Mouse (Mus musculus) intestine, embryonic 16.5 days (tissue): ENCODE results near the gene 1110017D15Rik. TPM values are rescaled to one million over a fixed set of nuclear protein-coding genes. Genes with fewer than 3 reads are reported as not detected.

ENCODE experiments used
- ATAC-seq: fragments of 200-750 bp; cut with Nextera tagmentation; 2 replicates; pipeline ENCODE4 v1.8.0; 2017; ENCODE audit warnings: moderate TSS enrichment, moderate library complexity
- H3K27ac ChIP-seq: fragments of 300-500 bp; sonication (generic); 2 replicates; pipeline ENCODE4 v1.5.1; 2014; ENCODE audit warnings: mild to moderate bottlenecking, low read length
- H3K27me3 ChIP-seq: fragments of 300-500 bp; sonication (generic); replicated peaks from 2 replicates; pipeline ENCODE4 v1.6.1; 2014; ENCODE audit warnings: low read length, control low read depth, mixed read lengths; ENCODE audit not compliant: control insufficient read depth, insufficient read depth
- H3K36me3 ChIP-seq: fragments of 300-500 bp; sonication (generic); 2 replicates; pipeline ENCODE4 v1.6.1; 2014; ENCODE audit warnings: low read length, control low read depth; ENCODE audit not compliant: control insufficient read depth, insufficient read depth
- H3K4me1 ChIP-seq: fragments of 300-500 bp; sonication (generic); 2 replicates; pipeline ENCODE4 v1.6.1; 2014; ENCODE audit warnings: low read length, control low read depth, mixed read lengths; ENCODE audit not compliant: control insufficient read depth, insufficient read depth
- H3K4me2 ChIP-seq: fragments of 300-500 bp; sonication (generic); 2 replicates; pipeline ENCODE4 v1.6.1; 2014; ENCODE audit warnings: low read depth, low read length, control low read depth
- H3K4me3 ChIP-seq: fragments of 300-500 bp; sonication (generic); 2 replicates; pipeline ENCODE4 v1.5.1; 2014; ENCODE audit warnings: mild to moderate bottlenecking, low read length
- H3K9ac ChIP-seq: fragments of 300-500 bp; sonication (generic); 2 replicates; pipeline ENCODE4 v1.6.1; 2014; ENCODE audit warnings: low read depth, low read length
- H3K9me3 ChIP-seq: fragments of 300-500 bp; sonication (generic); 2 replicates; pipeline ENCODE4 v1.6.1; 2016; ENCODE audit warnings: low read length, control low read depth; ENCODE audit not compliant: control insufficient read depth
- WGBS: fragments of 180-500 bp; shearing (Covaris S2); extraction: QIAGEN DNeasy Blood & Tissue Kit; methylation state at CpG from one replicate; pipeline ENCODE4 v1.1.7; 2014; 5-methylcytosine and 5-hydroxymethylcytosine counted together
- polyA plus RNA-seq: library from polyadenylated mRNA; unstranded; fragments of >200 nt; fragmentation: Nextera tagmentation; extraction: Ambion mirVana; gene quantifications from 2 replicates; pipeline ENCODE4 v1.2.1, GENCODE M21; 2015

Gene 1110017D15Rik
- 0.21 TPM in 1 of 2 replicates, not detected in the other for polyA plus RNA-seq

- no peaks in the 10 kb centered on the region for H3K36me3 ChIP-seq
- H3K9ac ChIP-seq = peak within 1 kb of the TSS; percentile 22; the same call in 1 of the 2 replicates
- no peak within 1 kb of the TSS for H3K27ac ChIP-seq
- 78% methylated on average over 2 of the region's 2 CpGs for WGBS
- no peak within 1 kb of the TSS for H3K4me3 ChIP-seq
- H3K27me3 ChIP-seq = no peaks in the 10 kb centered on the region
- no peak within 1 kb of the TSS for H3K4me2 ChIP-seq
- no peak for ATAC-seq
- no peaks in the 10 kb centered on the region for H3K9me3 ChIP-seq
- H3K4me1 ChIP-seq = peaks cover 15% of the 10 kb centered on the region; the same call in 1 of the 2 replicates
Observed at GRCm38 (mm10) chr4:41517233-41517632, at the start of gene 1110017D15Rik. Gene 1110017D15Rik (minus strand): TSS chr4:41517333.

GRCm38 (mm10) chr4:41566123-41566522, 49.0 kb upstream of the 1110017D15Rik start:
- Histone ChIP-seq H3K4me1 (peaks cover 9% of the 10 kb centered on the region; the same call in 1 of the 2 replicates), H3K4me2 (no peak overlapping the region), H3K9ac (no peak overlapping the region), H3K4me3 (no peak overlapping the region), H3K36me3 (no peaks in the 10 kb centered on the region), H3K27ac (no peak overlapping the region), H3K27me3 (no peaks in the 10 kb centered on the region; the same call in 1 of the 2 replicates), H3K9me3 (no peaks in the 10 kb centered on the region)
- no peak for ATAC-seq
- WGBS = 16% methylated on average over 3 of the region's 3 CpGs

GRCm38 (mm10) chr4:41563297-41563696, 46.2 kb upstream of the 1110017D15Rik start:
- no peaks in the 10 kb centered on the region for H3K36me3 ChIP-seq
- 80% methylated on average over 5 of the region's 5 CpGs for WGBS
- H3K4me2 ChIP-seq = no peak overlapping the region

DNA sequence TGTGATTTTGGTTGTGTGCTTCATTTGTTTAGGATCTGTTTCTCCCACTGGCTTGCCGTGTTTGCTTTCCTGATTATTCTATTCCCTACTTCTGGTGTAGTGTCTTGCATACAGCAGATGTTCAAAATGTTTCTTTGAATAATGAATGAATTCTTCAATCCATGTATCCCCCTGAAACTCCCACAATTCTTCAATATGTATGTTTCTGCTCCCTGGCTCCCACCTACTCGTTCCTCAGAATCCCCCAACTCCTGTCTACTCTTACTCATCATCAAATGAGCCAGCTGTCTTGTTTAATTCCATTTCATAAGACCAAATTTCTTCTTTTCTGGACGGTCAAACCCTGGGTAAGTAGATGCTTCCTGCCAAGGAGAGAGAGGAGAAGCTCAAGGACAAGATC, 40.0 kb upstream of the 1110017D15Rik start:
- Histone ChIP-seq H3K4me2 (no peak overlapping the region), H3K4me1 (peaks cover 9% of the 10 kb centered on the region), H3K27ac (no peak overlapping the region), H3K9me3 (no peaks in the 10 kb centered on the region), H3K9ac (no peak overlapping the region), H3K27me3 (no peaks in the 10 kb centered on the region), H3K4me3 (no peak overlapping the region), H3K36me3 (no peaks in the 10 kb centered on the region)
- no peak for ATAC-seq
- WGBS = 61% methylated on average over 3 of the region's 3 CpGs

More at GRCm38 (mm10) chr4:41563297-41563696, 46.2 kb upstream of the 1110017D15Rik start:
- H3K27me3 ChIP-seq = no peaks in the 10 kb centered on the region; the same call in 1 of the 2 replicates
- H3K9ac ChIP-seq = no peak overlapping the region
- H3K4me1 ChIP-seq = peaks cover 5% of the 10 kb centered on the region; the same call in 1 of the 2 replicates
- ATAC-seq = no peak
- H3K27ac ChIP-seq = no peak overlapping the region
- H3K9me3 ChIP-seq = no peaks in the 10 kb centered on the region
- H3K4me3 ChIP-seq = no peak overlapping the region

DNA sequence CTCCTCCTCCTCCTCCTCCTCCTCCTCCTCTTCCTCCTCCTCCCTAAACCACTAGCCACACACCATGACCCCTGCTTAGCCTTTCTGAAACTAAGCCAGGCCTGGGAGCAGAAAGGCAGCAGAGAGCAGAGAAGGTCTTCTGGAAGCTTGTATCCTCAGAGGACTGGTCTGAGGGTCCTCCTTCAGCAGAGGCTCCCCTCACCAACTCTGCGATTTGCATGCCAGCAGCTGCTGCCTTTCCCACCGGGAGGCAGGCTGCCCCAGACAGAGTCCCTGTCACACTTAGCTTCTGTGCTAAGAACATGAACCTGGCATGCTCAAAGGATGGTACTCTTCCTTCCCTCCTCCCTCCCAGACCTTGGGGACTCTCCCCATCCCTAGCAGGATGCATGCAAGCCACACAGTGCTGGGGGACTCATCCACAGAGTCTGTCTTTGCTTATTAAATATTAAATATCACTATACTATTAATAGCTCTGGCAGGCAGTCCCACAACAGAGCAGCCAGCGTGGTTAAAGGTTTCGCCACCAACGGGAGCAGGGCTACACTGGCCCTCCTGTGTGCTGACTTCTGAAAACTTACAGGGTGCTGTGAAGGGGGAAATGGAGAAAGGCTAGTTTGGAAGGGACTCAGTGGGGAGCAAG, 39.3 kb upstream of the 1110017D15Rik start:
- no peaks in the 10 kb centered on the region for H3K36me3 ChIP-seq

DNA sequence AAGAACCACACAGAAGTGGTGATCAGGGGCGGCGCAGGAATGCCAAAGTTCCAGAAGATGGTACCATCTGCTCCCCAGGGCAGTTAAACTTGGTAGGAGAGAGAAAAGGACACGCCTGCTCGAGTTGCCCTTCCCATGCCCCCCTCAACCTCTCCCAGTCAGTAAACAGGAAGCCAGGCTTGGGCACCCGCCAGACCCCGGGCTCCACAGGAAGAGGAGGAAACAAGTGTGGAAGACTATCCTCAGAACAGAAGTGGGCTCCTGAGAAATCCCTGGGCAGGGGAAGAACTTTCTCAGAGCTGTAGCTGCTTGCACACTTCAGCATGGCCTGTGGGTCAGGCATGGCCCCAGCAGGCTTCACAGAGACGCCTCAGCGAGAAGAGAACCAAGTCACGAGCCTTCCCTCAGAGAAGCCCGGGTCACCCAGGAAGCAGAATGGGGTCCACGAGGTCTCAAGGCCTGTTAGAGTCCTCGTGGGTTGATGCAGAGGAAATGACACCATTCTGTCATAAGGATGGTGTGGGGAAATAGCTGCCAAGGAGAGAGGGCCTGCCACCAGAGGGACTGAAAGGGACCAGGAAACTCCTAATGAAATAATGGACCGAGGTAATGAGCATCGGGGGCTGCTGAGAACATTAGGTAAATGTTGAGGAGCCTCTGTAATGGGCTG, 38.0 kb upstream of the 1110017D15Rik start:
- Histone ChIP-seq H3K4me1 (peaks cover 9% of the 10 kb centered on the region), H3K4me2 (no peak overlapping the region), H3K9ac (no peak overlapping the region), H3K4me3 (no peak overlapping the region), H3K36me3 (no peaks in the 10 kb centered on the region), H3K27ac (peak overlapping the region; percentile 37), H3K9me3 (no peaks in the 10 kb centered on the region), H3K27me3 (no peaks in the 10 kb centered on the region)
- 63% methylated on average over 14 of the region's 14 CpGs for WGBS
- ATAC-seq = no peak

More for the DNA sequence above, 39.3 kb upstream of the 1110017D15Rik start:
- H3K4me3 ChIP-seq = no peak overlapping the region
- no peak for ATAC-seq
- H3K9me3 ChIP-seq = no peaks in the 10 kb centered on the region
- H3K4me1 ChIP-seq = peaks cover 9% of the 10 kb centered on the region
- H3K4me2 ChIP-seq = no peak overlapping the region
- no peak overlapping the region for H3K9ac ChIP-seq
- H3K27ac ChIP-seq = no peak overlapping the region
- WGBS = 46% methylated on average over 5 of the region's 5 CpGs
- no peaks in the 10 kb centered on the region for H3K27me3 ChIP-seq

GRCm38 (mm10) chr4:41553116-41553515, 36.0 kb upstream of the 1110017D15Rik start:
- H3K36me3 ChIP-seq = no peaks in the 10 kb centered on the region
- no peak overlapping the region for H3K4me2 ChIP-seq
- no peak overlapping the region for H3K4me3 ChIP-seq
- 75% methylated on average over 11 of the region's 11 CpGs for WGBS
- no peak overlapping the region for H3K9ac ChIP-seq
- H3K9me3 ChIP-seq = no peaks in the 10 kb centered on the region
- H3K27me3 ChIP-seq = no peaks in the 10 kb centered on the region
- H3K4me1 ChIP-seq = peaks cover 9% of the 10 kb centered on the region
- no peak overlapping the region for H3K27ac ChIP-seq
- ATAC-seq = no peak

DNA sequence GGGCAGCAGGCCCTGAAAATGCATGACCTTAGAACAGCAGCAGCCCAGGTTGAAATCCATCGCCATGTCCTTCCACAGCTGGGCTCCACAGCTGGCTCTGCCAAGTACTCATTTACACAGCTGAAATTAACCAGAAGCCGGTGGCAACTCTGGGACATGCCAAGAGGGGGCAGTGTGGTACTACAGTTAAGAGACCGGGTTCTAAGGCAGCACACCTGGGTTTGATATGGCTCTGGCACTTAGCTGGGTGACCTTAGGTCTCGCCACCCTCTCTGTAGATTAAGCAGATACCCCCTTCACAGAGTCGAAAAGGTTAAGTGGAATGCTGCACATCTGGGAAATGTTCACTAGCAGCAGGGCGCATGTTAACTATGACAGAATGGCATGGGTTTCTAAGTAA, 35.4 kb upstream of the 1110017D15Rik start:
- Histone ChIP-seq H3K4me3 (no peak overlapping the region), H3K9me3 (no peaks in the 10 kb centered on the region), H3K9ac (no peak overlapping the region), H3K27me3 (no peaks in the 10 kb centered on the region), H3K36me3 (no peaks in the 10 kb centered on the region), H3K4me1 (peaks cover 9% of the 10 kb centered on the region), H3K27ac (no peak overlapping the region), H3K4me2 (no peak overlapping the region)
- ATAC-seq = peak; percentile 46; the same call in 1 of the 2 replicates
- 29% methylated on average over 6 of the region's 6 CpGs for WGBS

- no peak overlapping the region for H3K27ac ChIP-seq
- ATAC-seq = no peak
- H3K4me1 ChIP-seq = no peaks in the 10 kb centered on the region
- 71% methylated on average over 1 of the region's 1 CpGs for WGBS
- H3K9ac ChIP-seq = no peak overlapping the region
- no peak overlapping the region for H3K4me2 ChIP-seq
- no peaks in the 10 kb centered on the region for H3K36me3 ChIP-seq
- no peaks in the 10 kb centered on the region for H3K9me3 ChIP-seq
- H3K27me3 ChIP-seq = no peaks in the 10 kb centered on the region
- no peak overlapping the region for H3K4me3 ChIP-seq
Observed at GRCm38 (mm10) chr4:41547086-41547485, 30.0 kb upstream of the 1110017D15Rik start.
